Mouse (Mus musculus) ovary, adult 18-20 months (tissue): Measurements from ENCODE around the gene Pcdh9.

Experiments
- DNase-seq: peaks from one replicate; pipeline ENCODE4 v3.0.0; 2022; ENCODE audit warnings: low spot score, mixed read lengths

Pcdh9 gene

DNA sequence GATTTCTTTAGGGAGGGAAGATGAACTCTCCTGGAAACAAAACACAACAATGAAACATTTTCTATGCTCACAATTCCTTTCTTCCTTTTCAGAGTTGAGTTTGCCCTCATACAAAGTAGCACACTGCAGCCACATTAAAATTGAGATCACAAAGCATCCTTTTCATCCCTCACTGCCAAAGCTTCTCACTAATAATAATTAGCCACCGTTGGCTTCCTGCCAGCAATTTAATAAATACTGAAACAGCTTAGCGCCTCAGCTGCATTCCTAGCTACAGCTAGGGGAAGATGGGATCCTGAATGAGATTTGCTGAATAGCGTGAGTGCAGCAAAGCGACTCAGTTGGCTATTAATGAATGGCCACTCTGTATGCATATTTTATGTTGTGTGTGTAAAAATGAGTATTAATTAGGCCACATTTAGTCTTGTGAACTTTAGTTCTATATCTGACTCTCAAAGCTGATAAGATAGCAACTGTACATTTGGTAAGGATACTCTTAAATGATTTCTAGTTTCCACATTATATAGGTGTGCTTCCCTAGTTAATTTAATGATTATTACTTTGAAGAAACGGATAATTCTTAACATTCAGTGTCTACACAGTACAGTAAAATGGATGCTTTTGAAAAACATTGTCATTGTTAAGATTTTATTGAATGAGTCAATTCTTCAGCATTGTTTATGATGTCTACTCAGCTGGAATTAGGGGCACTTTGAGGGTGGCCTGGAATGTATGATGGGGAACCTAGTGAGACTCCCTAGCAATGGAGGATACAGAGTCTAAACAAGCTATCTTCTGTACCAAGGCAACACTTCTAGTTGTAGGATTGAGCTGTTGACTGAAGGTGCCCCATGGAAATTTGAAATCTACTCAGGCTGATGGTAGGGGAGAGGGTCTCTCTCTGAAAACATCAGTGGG is 881.1 kb downstream of the Pcdh9 start:
- DNase-seq = no peak
